Mouse (Mus musculus): ENCODE measurements at regions not wholly inside any gene's neighbourhood (a gene's known extent, or its start where the extent isn't known, plus 50 kb on each side); places are given as distances from the start of the nearest gene placed in this dataset.

DNA sequence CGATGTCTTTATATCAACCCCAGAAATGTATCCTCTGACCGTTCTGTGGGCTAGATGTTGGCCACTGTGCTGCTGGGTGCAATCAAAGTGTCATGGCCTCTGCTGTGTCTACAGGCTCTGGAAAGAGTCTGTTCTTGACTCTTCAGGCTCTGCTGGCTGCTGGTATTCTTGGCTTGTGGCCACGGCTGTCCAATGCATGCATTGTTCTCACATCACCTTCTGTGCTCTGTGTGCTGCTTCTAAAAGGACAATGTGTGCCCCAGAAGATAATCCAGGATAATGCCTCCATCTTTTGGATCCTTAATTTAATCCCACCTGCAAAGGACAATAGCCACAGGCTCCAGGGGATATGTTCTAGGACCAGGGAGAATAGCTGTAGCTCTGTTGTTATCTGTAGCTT, 77.5 kb upstream of the Dapl1 start:
- in situ Hi-C loops (cut with MboI; ENCODE audit: low sequenced_read_pairs in 2 of 2, unreplicated experiment in 2 of 2) = no loop called here
- no peak overlapping the region for H3K27ac ChIP-seq (ENCODE audit: insufficient read depth, low read depth, low read length, poor library complexity, severe bottlenecking)
- no peaks in the 10 kb centered on the region for H3K9me3 ChIP-seq (ENCODE audit: control insufficient read depth, insufficient read depth, low read depth, low read length)
- 0 out of 4 replicates have a peak overlapping the region, but pooled peaks of 1 of the 2 experiments have one; percentile 19 for H3K4me3 ChIP-seq (ENCODE audit: insufficient read depth in 1 of 2, low read depth in 1 of 2, low read length in 2 of 2, poor library complexity in 1 of 2, severe bottlenecking in 1 of 2)
- no peak for DNase-seq (ENCODE audit: low read depth, low spot score)
- TF ChIP-seq MAFK (IDR thresholded peaks at IDR 0.05; ENCODE audit: insufficient read depth, low read depth, low read length) (no peak), ZC3H11A (IDR thresholded peaks at IDR 0.05; ENCODE audit: borderline replicate concordance, low read depth, low read length) (no peak), CHD2 (IDR thresholded peaks at IDR 0.05; ENCODE audit: low read depth, low read length) (no peak), HCFC1 (IDR thresholded peaks at IDR 0.05; ENCODE audit: borderline replicate concordance, insufficient read depth, low read length) (no peak), ZNF384 (IDR thresholded peaks at IDR 0.05; ENCODE audit: low read depth, low read length) (no peak)
- H3K36me3 ChIP-seq (ENCODE audit: control insufficient read depth, insufficient read depth, low read length, poor library complexity, severe bottlenecking) = no peaks in the 10 kb centered on the region
- H3K9ac ChIP-seq (ENCODE audit: insufficient read depth, low read depth, low read length, poor library complexity, severe bottlenecking) = no peak overlapping the region
- H3K4me1 ChIP-seq (ENCODE audit: control insufficient read depth in 2 of 2, insufficient read depth in 2 of 2, low read length in 2 of 2, poor library complexity in 1 of 2) = no peaks in the 10 kb centered on the region

DNA sequence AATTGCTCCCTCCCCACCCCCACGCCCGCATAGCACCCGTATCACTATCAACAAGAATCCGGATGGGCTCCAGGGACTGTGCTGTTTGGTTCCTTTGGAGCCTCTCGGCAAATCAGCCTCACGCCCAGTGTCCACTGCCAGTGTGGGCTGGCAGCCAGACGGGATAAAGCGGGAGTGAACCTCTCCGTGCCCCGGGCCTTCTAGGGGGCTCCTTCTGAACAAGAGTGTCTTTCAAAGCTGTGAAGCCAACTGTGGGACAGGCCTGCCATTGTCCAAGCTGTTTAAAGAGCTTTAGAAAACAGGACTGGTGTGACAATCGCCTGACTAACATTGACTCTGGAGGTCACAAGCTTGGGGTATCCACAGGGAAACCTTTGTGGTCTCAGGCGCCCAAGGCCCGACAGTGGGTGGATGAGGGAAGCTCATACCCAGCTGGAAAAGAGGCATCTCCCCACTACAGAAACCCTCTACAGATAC, 76.9 kb upstream of the Dapl1 start:
- no peaks in the 10 kb centered on the region for H3K9me3 ChIP-seq (ENCODE audit: control insufficient read depth, insufficient read depth, low read depth, low read length)
- H3K4me1 ChIP-seq (ENCODE audit: control insufficient read depth in 2 of 2, insufficient read depth in 2 of 2, low read length in 2 of 2, poor library complexity in 1 of 2) = no peaks in the 10 kb centered on the region
- H3K36me3 ChIP-seq (ENCODE audit: control insufficient read depth, insufficient read depth, low read length, poor library complexity, severe bottlenecking) = no peaks in the 10 kb centered on the region
- H3K27ac ChIP-seq (ENCODE audit: insufficient read depth, low read depth, low read length, poor library complexity, severe bottlenecking) = no peak overlapping the region
- in situ Hi-C loops (cut with MboI; ENCODE audit: low sequenced_read_pairs in 2 of 2, unreplicated experiment in 2 of 2) = no loop called here
- DNase-seq (ENCODE audit: low read depth, low spot score) = no peak
- H3K9ac ChIP-seq (ENCODE audit: insufficient read depth, low read depth, low read length, poor library complexity, severe bottlenecking) = no peak overlapping the region
- H3K4me3 ChIP-seq (ENCODE audit: insufficient read depth in 1 of 2, low read depth in 1 of 2, low read length in 2 of 2, poor library complexity in 1 of 2, severe bottlenecking in 1 of 2) = peak overlapping the region in 1 of 2 experiments; percentile 19; a peak in 1 of 4 replicates
- TF ChIP-seq HCFC1 (IDR thresholded peaks at IDR 0.05; ENCODE audit: borderline replicate concordance, insufficient read depth, low read length) (no peak), CHD2 (IDR thresholded peaks at IDR 0.05; ENCODE audit: low read depth, low read length) (no peak), MAFK (IDR thresholded peaks at IDR 0.05; ENCODE audit: insufficient read depth, low read depth, low read length) (no peak), ZNF384 (IDR thresholded peaks at IDR 0.05; ENCODE audit: low read depth, low read length) (no peak), ZC3H11A (IDR thresholded peaks at IDR 0.05; ENCODE audit: borderline replicate concordance, low read depth, low read length) (no peak)

DNA sequence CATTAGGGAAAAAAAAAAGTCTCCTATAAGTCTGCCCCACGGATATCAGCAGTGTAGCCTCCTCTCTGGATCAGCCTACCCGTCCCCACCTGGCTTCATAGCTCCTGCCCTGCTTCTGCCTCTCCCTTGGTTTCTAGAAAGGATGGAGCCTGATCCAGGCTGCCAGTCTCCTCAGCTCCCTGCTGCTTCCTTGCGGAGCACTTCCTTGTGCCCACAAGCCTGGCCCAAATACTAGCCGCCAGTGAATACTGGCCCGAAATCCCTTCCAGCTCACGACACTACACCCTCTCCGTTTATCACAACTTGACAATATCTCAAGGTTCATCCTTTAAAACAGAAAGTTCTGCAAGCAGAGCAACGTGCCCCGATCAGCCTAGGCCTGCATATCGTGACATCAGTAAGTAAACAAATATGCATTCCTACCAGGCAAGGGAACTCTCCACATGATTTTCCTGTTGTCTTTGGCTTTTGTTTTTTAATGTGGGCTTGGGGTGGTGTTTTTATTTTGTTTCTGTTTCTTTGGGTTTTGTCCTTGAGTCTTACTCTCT, 76.3 kb upstream of the Dapl1 start:
- in situ Hi-C loops (cut with MboI; ENCODE audit: low sequenced_read_pairs in 2 of 2, unreplicated experiment in 2 of 2) = no loop called here
- H3K36me3 ChIP-seq (ENCODE audit: control insufficient read depth, insufficient read depth, low read length, poor library complexity, severe bottlenecking) = no peaks in the 10 kb centered on the region
- DNase-seq (ENCODE audit: low read depth, low spot score) = no peak
- no peak overlapping the region for H3K27ac ChIP-seq (ENCODE audit: insufficient read depth, low read depth, low read length, poor library complexity, severe bottlenecking)
- TF ChIP-seq MAFK (IDR thresholded peaks at IDR 0.05; ENCODE audit: insufficient read depth, low read depth, low read length) (no peak), ZNF384 (IDR thresholded peaks at IDR 0.05; ENCODE audit: low read depth, low read length) (no peak), ZC3H11A (IDR thresholded peaks at IDR 0.05; ENCODE audit: borderline replicate concordance, low read depth, low read length) (no peak), HCFC1 (IDR thresholded peaks at IDR 0.05; ENCODE audit: borderline replicate concordance, insufficient read depth, low read length) (no peak), CHD2 (IDR thresholded peaks at IDR 0.05; ENCODE audit: low read depth, low read length) (no peak)
- H3K4me1 ChIP-seq (ENCODE audit: control insufficient read depth in 2 of 2, insufficient read depth in 2 of 2, low read length in 2 of 2, poor library complexity in 1 of 2) = no peaks in the 10 kb centered on the region
- no peaks in the 10 kb centered on the region for H3K9me3 ChIP-seq (ENCODE audit: control insufficient read depth, insufficient read depth, low read depth, low read length)
- H3K4me3 ChIP-seq (ENCODE audit: insufficient read depth in 1 of 2, low read depth in 1 of 2, low read length in 2 of 2, poor library complexity in 1 of 2, severe bottlenecking in 1 of 2) = peak overlapping the region in 1 of 2 experiments; percentile 19; a peak in 1 of 4 replicates
- no peak overlapping the region for H3K9ac ChIP-seq (ENCODE audit: insufficient read depth, low read depth, low read length, poor library complexity, severe bottlenecking)

DNA sequence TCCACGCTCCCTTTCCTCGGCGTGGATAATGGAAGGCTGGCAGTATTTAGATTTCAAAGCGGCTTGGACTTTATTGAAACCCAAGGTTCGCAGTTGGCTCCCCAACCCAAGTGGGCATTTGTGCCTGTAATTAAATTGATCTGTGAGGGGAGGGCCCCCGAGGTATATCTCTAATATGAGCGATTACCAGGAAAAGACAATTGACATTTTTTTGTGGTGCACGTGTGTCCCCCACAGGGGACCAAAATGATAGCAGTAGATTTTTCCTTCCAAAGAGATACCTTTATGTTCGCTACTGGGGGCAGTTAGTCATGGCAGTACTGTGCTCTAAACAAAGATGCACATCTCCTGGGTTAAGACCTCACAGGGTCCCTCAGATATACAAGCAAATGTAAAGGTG, 69.8 kb upstream of the Dapl1 start:
- no peak overlapping the region for H3K4me3 ChIP-seq (ENCODE audit: insufficient read depth in 1 of 2, low read depth in 1 of 2, low read length in 2 of 2, poor library complexity in 1 of 2, severe bottlenecking in 1 of 2)
- no peak for DNase-seq (ENCODE audit: low read depth, low spot score)
- no peak overlapping the region for H3K27ac ChIP-seq (ENCODE audit: insufficient read depth, low read depth, low read length, poor library complexity, severe bottlenecking)
- H3K9me3 ChIP-seq (ENCODE audit: control insufficient read depth, insufficient read depth, low read depth, low read length) = no peaks in the 10 kb centered on the region
- no peaks in the 10 kb centered on the region for H3K36me3 ChIP-seq (ENCODE audit: control insufficient read depth, insufficient read depth, low read length, poor library complexity, severe bottlenecking)
- H3K4me1 ChIP-seq (ENCODE audit: control insufficient read depth in 2 of 2, insufficient read depth in 2 of 2, low read length in 2 of 2, poor library complexity in 1 of 2) = no peaks in the 10 kb centered on the region
- no peak overlapping the region for H3K9ac ChIP-seq (ENCODE audit: insufficient read depth, low read depth, low read length, poor library complexity, severe bottlenecking)
- in situ Hi-C loops (cut with MboI; ENCODE audit: low sequenced_read_pairs in 2 of 2, unreplicated experiment in 2 of 2) = no loop called here
- TF ChIP-seq HCFC1 (IDR thresholded peaks at IDR 0.05; ENCODE audit: borderline replicate concordance, insufficient read depth, low read length) = no peak
- TF ChIP-seq ZC3H11A (IDR thresholded peaks at IDR 0.05; ENCODE audit: borderline replicate concordance, low read depth, low read length) = no peak
- no peak for TF ChIP-seq MAFK (IDR thresholded peaks at IDR 0.05; ENCODE audit: insufficient read depth, low read depth, low read length)
- TF ChIP-seq ZNF384 (IDR thresholded peaks at IDR 0.05; ENCODE audit: low read depth, low read length) = no peak
- TF ChIP-seq CHD2 (IDR thresholded peaks at IDR 0.05; ENCODE audit: low read depth, low read length) = no peak
